Mouse (Mus musculus): ENCODE measurements at regions not wholly inside any gene's neighbourhood (a gene's known extent, or its start where the extent isn't known, plus 50 kb on each side); places are given as distances from the start of the nearest gene placed in this dataset.
"Not testable (repeated sequence)": the region's sequence is repeated elsewhere in the genome, so short reads cannot be mapped to it uniquely, and the experiment has no call there.

DNA sequence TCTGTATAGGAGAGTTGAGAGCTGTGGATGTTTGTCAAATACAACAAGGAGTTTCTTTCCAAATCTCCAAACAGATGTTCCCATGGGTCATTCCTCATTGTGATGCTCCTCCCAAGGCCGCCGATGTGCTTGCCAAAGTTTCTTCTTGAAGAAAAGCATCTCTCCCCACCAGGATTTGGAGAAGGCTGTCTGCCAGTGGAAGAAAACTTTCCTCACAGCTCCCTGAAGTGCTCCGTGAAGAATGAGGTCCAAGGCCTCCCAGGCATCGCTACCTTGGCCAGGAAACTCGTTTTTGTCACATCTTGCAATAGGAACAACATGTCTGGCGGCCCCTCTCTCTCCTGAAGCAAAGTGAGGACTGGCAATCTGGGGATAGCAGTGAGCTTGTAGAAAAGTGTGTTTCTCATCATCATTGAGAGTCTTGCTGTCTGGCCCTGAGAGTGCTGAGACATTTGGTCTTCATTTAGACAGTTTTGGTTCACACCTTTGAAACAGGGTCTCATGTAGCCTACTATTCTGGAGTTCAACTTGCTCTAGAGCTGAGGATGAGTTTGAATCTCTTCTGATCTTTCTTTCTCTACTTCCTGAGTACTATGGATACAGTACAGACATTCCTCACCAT, 386.9 kb upstream of the Klhl29 start:
- peak; percentile 53 for DNase-seq (ENCODE audit: low spot score)

- no peak for DNase-seq (ENCODE audit: low spot score)
Measured at GRCm38 (mm10) chr12:5759485-5759884, 384.0 kb upstream of the Klhl29 start.

GRCm38 (mm10) chr12:5757766-5758165, 382.3 kb upstream of the Klhl29 start:
- DNase-seq (ENCODE audit: low spot score) = peak; percentile 9

DNA sequence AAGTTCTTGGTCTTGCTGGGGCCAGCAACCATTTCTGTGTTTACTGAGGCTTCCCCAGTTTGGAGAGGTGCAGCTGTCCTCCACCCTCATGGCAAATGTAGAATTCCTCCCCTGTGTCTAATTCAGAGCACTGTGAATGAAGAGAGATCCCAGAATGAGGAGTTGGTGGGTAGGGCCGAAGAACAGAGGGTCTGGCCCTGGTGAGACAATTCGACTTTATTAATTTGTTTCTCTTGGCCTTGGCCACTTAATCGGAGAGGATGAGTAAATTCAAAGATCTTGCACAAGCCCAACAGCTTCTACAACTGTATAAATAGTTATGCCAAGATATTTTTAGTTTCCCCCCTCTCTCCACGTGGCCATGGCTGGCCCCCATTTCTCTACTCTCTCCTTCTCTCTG, 381.9 kb upstream of the Klhl29 start:
- DNase-seq (ENCODE audit: low spot score) = no peak

GRCm38 (mm10) chr12:5753831-5754230, 378.3 kb upstream of the Klhl29 start:
- no peak for DNase-seq (ENCODE audit: low spot score)

GRCm38 (mm10) chr12:5744086-5744709, 368.7 kb upstream of the Klhl29 start:
- no peak for DNase-seq (ENCODE audit: low spot score)

DNA sequence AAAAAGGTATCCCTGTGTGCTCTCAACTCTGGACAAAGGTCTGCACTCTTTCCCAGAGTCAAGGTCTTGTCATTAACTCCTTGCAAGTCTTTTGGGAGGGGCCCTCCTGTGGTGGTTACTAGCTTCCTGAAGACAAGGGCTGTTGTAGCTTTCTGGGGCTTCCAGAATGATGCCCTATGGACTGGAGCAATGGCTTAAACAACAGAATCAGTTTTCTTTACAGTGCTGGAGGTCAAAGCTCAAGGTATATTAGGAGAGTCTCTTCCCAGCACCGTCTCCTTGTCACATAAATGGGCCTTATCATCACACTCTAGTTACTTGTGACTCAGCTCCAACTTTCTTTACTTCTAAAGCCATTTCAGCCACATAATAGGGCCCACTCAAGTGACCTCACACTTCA, 360.6 kb upstream of the Klhl29 start:
- DNase-seq (ENCODE audit: low spot score) = no peak

DNA sequence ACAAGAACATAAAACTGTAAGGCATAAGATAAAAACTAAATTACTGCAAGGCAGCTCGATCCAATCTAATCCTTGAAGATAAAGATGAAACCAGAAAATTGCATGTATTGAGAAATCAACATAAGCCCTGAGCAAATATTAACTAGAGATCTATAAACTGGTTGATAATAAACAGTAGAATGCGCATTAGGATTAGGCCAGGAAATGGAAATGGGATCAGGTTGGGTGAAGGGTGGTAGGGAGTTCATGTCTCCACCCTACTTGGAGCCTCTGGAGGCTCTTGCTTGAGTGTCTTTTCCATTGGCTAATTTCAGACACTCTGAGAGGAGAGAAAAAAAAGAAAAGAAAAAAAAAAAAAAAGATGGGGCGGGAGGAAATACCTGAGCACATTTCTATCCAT, 359.4 kb upstream of the Klhl29 start:
- no peak for DNase-seq (ENCODE audit: low spot score)

DNA sequence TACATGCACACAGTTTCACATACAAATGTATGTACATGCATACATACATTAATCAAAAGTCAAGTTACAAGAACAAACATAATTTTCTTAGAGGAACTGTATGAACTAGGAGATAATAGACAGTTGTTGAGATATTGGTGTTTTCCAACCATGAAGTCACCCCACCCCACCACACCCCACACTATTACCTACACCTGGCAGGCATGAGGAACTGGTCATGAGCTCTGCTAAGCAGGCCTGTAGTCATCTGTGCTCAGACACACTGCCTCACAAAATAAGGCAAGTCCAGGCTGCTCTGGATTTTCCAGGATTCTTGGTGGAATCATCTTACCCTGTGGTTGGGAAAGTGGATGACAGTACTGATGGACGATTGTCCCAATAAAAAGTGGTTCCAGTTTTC, 347.6 kb upstream of the Klhl29 start:
- DNase-seq (ENCODE audit: low spot score) = no peak

DNA sequence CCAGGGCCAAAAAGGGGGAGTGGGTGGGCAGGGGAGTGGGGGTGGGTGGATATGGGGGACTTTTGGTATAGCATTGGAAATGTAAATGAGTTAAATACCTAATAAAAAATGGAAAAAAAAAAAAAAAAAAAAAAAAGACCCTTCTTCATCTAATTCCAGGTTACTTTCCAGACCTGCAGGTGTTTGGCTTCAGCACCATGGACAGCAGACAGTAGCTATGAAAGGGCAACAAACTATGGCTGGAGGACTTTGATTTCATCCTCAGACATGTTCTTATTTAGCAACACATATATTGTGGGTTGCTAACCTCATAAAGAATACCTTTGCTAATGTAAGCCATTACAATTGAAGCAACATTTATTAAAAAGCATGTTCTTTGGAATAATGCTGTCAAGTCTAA, 342.0 kb upstream of the Klhl29 start:
- DNase-seq (ENCODE audit: low spot score) = peak; percentile 31

- DNase-seq (ENCODE audit: low spot score) = no peak
Measured at GRCm38 (mm10) chr12:5698778-5699454, 323.4 kb upstream of the Klhl29 start.

DNA sequence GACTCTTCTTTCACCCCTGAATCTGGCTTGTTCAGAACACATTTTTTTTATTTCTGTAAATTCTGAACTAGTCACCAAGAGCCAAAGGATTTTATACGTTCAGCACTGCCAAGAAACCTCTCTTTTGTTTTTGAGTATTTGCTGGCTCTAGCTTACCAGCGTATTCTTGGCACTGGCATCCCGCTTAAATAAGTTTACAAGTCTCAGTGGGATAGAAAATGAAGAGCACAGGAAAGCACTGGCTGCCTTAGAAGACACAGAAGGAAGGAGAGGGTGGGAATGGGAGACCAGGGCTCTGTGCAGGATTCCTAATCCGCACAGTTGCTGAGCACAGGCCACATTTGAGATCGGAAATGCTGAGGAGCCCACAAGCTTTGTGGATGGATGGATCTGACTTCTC, 306.7 kb upstream of the Klhl29 start:
- DNase-seq (ENCODE audit: low spot score) = no peak

- DNase-seq (ENCODE audit: low spot score) = not testable (repeated sequence)
Measured at GRCm38 (mm10) chr12:5678126-5678525, 302.6 kb upstream of the Klhl29 start.

DNA sequence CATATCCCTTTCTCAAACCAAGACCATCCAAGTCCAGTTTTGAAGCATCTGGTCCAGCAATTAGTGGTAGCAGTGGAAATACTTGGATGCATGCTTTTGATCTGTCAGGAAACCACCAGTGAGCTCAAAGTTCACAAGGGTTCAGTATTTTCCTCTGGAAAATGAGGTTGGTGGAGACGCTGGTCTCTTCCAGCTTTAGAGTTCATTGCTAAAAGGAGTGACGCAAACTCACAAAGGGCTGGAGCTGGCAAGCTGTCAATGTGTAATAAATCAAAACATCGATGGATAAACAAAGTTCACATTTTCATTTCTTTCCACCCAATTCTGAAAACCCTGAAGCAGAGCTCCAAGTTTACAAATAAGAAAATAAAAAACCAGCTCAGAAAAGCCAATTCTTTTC, 293.0 kb upstream of the Klhl29 start:
- peak; percentile 12 for DNase-seq (ENCODE audit: low spot score)

DNA sequence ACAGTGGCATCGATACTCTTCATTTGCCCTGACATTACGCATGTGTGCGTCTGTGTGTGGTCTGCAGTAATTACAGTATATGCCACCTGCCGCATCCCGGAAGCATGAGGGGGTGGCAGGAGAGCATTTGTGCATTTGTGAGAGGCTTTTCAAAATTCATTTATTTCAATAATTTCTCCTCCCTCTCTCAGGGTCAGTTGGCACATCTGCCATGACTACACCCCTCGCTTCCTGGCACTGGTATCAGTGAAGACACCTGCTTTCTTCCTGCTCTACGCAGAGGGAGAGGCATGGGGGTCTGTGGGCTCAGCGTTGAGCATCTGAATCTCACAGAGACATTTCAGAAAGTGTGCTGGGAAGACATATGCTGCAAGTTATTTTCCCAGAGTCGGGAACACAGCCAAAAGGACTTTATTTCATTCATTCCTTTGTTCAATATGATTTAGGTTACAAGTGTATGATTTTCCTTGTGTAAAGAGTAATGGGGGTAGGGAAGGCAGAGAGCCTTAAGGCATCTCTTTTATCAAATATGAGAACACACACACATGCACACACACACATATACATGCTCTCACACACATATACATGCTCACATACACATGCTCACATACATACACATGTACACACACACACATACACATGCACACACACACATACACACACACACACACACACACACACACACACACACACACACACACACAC, 262.2 kb upstream of the Klhl29 start:
- no peak for DNase-seq (ENCODE audit: low spot score)

- DNase-seq (ENCODE audit: low spot score) = no peak
Measured at GRCm38 (mm10) chr12:5633971-5634370, 258.5 kb upstream of the Klhl29 start.

DNA sequence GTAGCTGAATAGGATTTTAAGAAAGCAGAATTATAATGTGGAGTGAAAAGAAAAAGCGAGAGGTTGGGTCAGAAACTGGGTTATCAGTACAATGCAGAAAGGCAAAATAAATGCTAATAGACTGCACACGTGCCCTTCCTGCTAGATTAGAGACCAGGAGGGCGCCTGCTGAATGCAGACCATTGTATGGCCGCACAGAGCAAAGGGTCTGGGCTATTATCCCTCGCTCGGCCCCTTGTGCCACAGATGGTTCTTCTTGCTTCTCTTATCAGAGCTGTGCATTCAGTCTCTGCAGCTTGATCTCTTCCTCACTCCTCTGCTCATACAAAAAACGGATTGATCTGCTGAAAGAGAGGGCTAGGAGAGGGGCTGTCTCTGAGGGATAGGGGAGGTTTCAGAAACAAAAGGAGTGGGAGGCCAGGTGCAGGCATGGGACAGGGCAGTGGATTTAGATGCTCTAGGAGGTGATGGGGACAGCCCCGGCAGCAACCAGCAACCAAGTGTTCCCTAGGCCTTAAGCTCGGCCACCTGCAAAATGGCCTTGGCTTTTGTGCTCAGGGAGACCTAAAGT, 225.7 kb upstream of the Klhl29 start:
- no peak for DNase-seq (ENCODE audit: low spot score)

- DNase-seq (ENCODE audit: low spot score) = no peak
Measured at GRCm38 (mm10) chr12:5599426-5599825, 223.9 kb upstream of the Klhl29 start.

DNA sequence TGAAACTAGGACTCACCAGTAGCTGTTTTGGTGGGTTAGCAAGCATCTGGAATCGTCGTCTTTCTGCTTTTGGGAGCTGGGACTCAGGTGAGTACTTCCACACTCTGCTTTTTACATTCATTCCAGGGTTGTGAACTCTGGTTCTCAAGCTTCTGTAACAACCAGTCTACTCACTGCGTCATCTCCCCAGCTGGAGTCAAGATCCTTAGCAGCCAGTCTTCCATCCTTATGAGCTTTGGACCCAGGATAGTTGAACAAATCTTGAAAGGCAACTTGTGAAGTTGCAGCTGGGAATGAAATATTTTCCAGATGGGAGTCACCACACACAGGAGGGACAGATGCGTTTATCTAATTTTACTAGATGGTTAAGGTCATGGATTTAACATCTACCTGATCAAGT, 223.5 kb upstream of the Klhl29 start:
- no peak for DNase-seq (ENCODE audit: low spot score)

DNA sequence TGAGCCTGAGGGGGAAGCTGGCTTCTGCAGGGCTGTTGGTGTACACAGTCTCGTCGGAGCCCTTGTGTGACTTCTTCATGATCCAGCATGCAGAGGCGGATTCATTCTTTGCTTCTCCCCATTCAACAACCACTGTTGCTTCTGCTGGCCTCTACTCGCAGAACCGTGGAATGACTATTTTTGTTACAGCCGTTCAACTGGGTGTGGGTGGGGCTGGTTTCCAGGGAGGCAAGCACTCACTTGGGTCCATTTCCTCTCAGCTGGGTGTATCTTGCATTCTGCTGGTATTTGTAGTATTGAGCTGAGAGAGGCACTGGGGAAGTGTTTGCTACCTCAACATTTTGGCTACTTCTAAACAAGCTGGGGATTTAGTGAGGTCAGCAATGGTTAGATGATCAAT, 197.3 kb upstream of the Klhl29 start:
- DNase-seq (ENCODE audit: low spot score) = peak; percentile 7

- no peak for DNase-seq (ENCODE audit: low spot score)
Measured at GRCm38 (mm10) chr12:5568941-5569340, 193.5 kb upstream of the Klhl29 start.

- no peak for DNase-seq (ENCODE audit: low spot score)
Measured at GRCm38 (mm10) chr12:5566231-5566630, 190.7 kb upstream of the Klhl29 start.

- DNase-seq (ENCODE audit: low spot score) = no peak
Measured at GRCm38 (mm10) chr12:5552607-5553006, 177.1 kb upstream of the Klhl29 start.
